Mouse (Mus musculus) liver, embryonic 15.5 days (tissue): ENCODE measurements around the gene Gm10134. TPM values are rescaled to one million over a fixed set of nuclear protein-coding genes. Genes with fewer than 3 reads are reported as not detected.

Source experiments
- ATAC-seq: fragments of 200-750 bp; cut with Nextera tagmentation; 2 replicates; pipeline ENCODE4 v1.8.0; 2017; ENCODE audit warnings: moderate number of reproducible peaks, mild to moderate bottlenecking, moderate library complexity; ENCODE audit not compliant: insufficient read depth
- H3K27ac ChIP-seq: fragments of 300-500 bp; sonication (generic); replicated peaks from 2 replicates; pipeline ENCODE4 v1.5.1; 2015; ENCODE audit warnings: mild to moderate bottlenecking, inconsistent platforms
- H3K27me3 ChIP-seq: fragments of 300-500 bp; sonication (generic); 2 replicates; pipeline ENCODE4 v1.6.1; 2015; ENCODE audit warnings: mild to moderate bottlenecking, inconsistent platforms
- H3K36me3 ChIP-seq: fragments of 300-500 bp; sonication (generic); replicated peaks from 2 replicates; pipeline ENCODE4 v1.6.1; 2015; ENCODE audit warnings: moderate library complexity, mild to moderate bottlenecking, inconsistent platforms
- H3K4me1 ChIP-seq: fragments of 300-500 bp; sonication (generic); replicated peaks from 2 replicates; pipeline ENCODE4 v1.6.1; 2015; ENCODE audit warnings: inconsistent platforms
- H3K4me2 ChIP-seq: fragments of 300-500 bp; sonication (generic); 2 replicates; pipeline ENCODE4 v1.6.1; 2015; ENCODE audit warnings: moderate library complexity, mild to moderate bottlenecking, inconsistent platforms
- H3K4me3 ChIP-seq: fragments of 300-500 bp; sonication (generic); replicated peaks from 2 replicates; pipeline ENCODE4 v1.5.1; 2015; ENCODE audit warnings: mild to moderate bottlenecking, inconsistent platforms
- H3K9ac ChIP-seq: fragments of 300-500 bp; sonication (generic); 2 replicates; pipeline ENCODE4 v1.6.1; 2015; ENCODE audit warnings: moderate library complexity, mild to moderate bottlenecking, inconsistent platforms
- H3K9me3 ChIP-seq: fragments of 300-500 bp; sonication (generic); replicated peaks from 2 replicates; pipeline ENCODE4 v1.6.1; 2016; ENCODE audit warnings: inconsistent platforms
- WGBS: fragments of 180-500 bp; shearing (Covaris S2); methylation state at CpG from one replicate; pipeline ENCODE4 v1.1.7; 2015; ENCODE audit warnings: mixed read lengths; ENCODE audit not compliant: insufficient replicate concordance; 5-methylcytosine and 5-hydroxymethylcytosine counted together
- polyA plus RNA-seq: library from polyadenylated mRNA; unstranded; fragments of >200 nt; fragmentation: Nextera tagmentation; extraction: Ambion mirVana; gene quantifications from 2 replicates; pipeline ENCODE4 v1.2.1, GENCODE M21; 2015

Gene Gm10134
- polyA plus RNA-seq, 1 experiment from 2014 or later, result 0.82 TPM

- Histone ChIP-seq H3K4me1 (peaks cover 19% of the 10 kb centered on the region), H3K9me3 (no peaks in the 10 kb centered on the region), H3K9ac (no peak overlapping the region), H3K4me2 (no peak overlapping the region), H3K36me3 (no peaks in the 10 kb centered on the region), H3K27ac (no peak overlapping the region), H3K27me3 (no peaks in the 10 kb centered on the region), H3K4me3 (no peak overlapping the region)
- WGBS, result 78% methylated on average over 8 of the region's 8 CpGs
- no peak for ATAC-seq
Measured at GRCm38 (mm10) chr2:28543894-28544293, 38.0 kb downstream of the Gm10134 start.

- no peaks in the 10 kb centered on the region for H3K27me3 ChIP-seq
- no peak overlapping the region for H3K27ac ChIP-seq
- H3K4me1 ChIP-seq, result peaks cover 4% of the 10 kb centered on the region; the same call in 1 of the 2 replicates
- no peaks in the 10 kb centered on the region for H3K36me3 ChIP-seq
- ATAC-seq, result no peak
- H3K4me3 ChIP-seq, result no peak overlapping the region
- no peak overlapping the region for H3K9ac ChIP-seq
- H3K4me2 ChIP-seq, result no peak overlapping the region
- H3K9me3 ChIP-seq, result no peaks in the 10 kb centered on the region
Measured at GRCm38 (mm10) chr2:28545976-28546375, 40.1 kb downstream of the Gm10134 start.

GRCm38 (mm10) chr2:28546560-28546959, 40.7 kb downstream of the Gm10134 start:
- Histone ChIP-seq H3K4me2 (no peak overlapping the region), H3K27ac (no peak overlapping the region), H3K27me3 (no peaks in the 10 kb centered on the region), H3K4me1 (0 out of 2 replicates have a peak, but pooled peaks cover 7% of the 10 kb centered on the region), H3K36me3 (no peaks in the 10 kb centered on the region), H3K9me3 (no peaks in the 10 kb centered on the region), H3K4me3 (no peak overlapping the region), H3K9ac (no peak overlapping the region)
- ATAC-seq, result no peak
- 62% methylated on average over 6 of the region's 6 CpGs for whole genome bisulfite sequencing

- no peak overlapping the region for H3K9ac ChIP-seq
- no peaks in the 10 kb centered on the region for H3K9me3 ChIP-seq
- no peak overlapping the region for H3K4me2 ChIP-seq
- H3K36me3 ChIP-seq, result no peaks in the 10 kb centered on the region
- H3K4me1 ChIP-seq, result 0 out of 2 replicates have a peak, but pooled peaks cover 7% of the 10 kb centered on the region
- no peaks in the 10 kb centered on the region for H3K27me3 ChIP-seq
- no peak for ATAC-seq
- 37% methylated on average over 11 of the region's 11 CpGs for WGBS
- H3K4me3 ChIP-seq, result no peak overlapping the region
- no peak overlapping the region for H3K27ac ChIP-seq
Measured at GRCm38 (mm10) chr2:28547237-28548172, 41.6 kb downstream of the Gm10134 start.

GRCm38 (mm10) chr2:28549157-28549556, 43.3 kb downstream of the Gm10134 start:
- no peak overlapping the region for H3K4me3 ChIP-seq
- no peak overlapping the region for H3K9ac ChIP-seq
- no peak overlapping the region for H3K4me2 ChIP-seq
- no peak for ATAC-seq
- H3K27me3 ChIP-seq, result no peaks in the 10 kb centered on the region
- 74% methylated on average over 13 of the region's 13 CpGs for whole genome bisulfite sequencing
- no peaks in the 10 kb centered on the region for H3K9me3 ChIP-seq
- H3K27ac ChIP-seq, result no peak overlapping the region
- H3K4me1 ChIP-seq, result 0 out of 2 replicates have a peak, but pooled peaks cover 7% of the 10 kb centered on the region
- no peaks in the 10 kb centered on the region for H3K36me3 ChIP-seq

GRCm38 (mm10) chr2:28552301-28552700, 46.4 kb downstream of the Gm10134 start:
- H3K4me1 ChIP-seq, result 0 out of 2 replicates have a peak, but pooled peaks cover 7% of the 10 kb centered on the region
- no peaks in the 10 kb centered on the region for H3K36me3 ChIP-seq
- H3K4me3 ChIP-seq, result no peak overlapping the region
- no peaks in the 10 kb centered on the region for H3K27me3 ChIP-seq
- ATAC-seq, result no peak
- no peak overlapping the region for H3K9ac ChIP-seq
- H3K27ac ChIP-seq, result no peak overlapping the region
- no peaks in the 10 kb centered on the region for H3K9me3 ChIP-seq
- H3K4me2 ChIP-seq, result no peak overlapping the region
- WGBS, result 75% methylated on average over 5 of the region's 5 CpGs

Other genes with a start within 250 kb of the Gm10134 start
- gene Ppp1r26, start 59.3 kb upstream of the Gm10134 start, polyA plus RNA-seq, result 0.13 and 0.14 TPM in 2 replicates
- gene 1700007K13Rik, start 39.8 kb upstream of the Gm10134 start, polyA plus RNA-seq, result not detected in 2 replicates
- gene Mrps2, start 38.0 kb upstream of the Gm10134 start, polyA plus RNA-seq, result 23.5 and 23.7 TPM in 2 replicates
- 0.50 and 0.60 TPM in 2 replicates for gene Gbgt1, start 9.2 kb upstream of the Gm10134 start, polyA plus RNA-seq
- gene Ralgds, start 7.0 kb downstream of the Gm10134 start, polyA plus RNA-seq, result 1.8 and 2.2 TPM in 2 replicates
- gene Cel, start 57.3 kb downstream of the Gm10134 start, polyA plus RNA-seq, result 0.45 and 5.1 TPM in 2 replicates
- 12.6 and 14.3 TPM in 2 replicates for gene Gtf3c5, start 77.7 kb downstream of the Gm10134 start, polyA plus RNA-seq
- gene Gfi1b, start 115.9 kb downstream of the Gm10134 start, polyA plus RNA-seq, result 88.2 and 91.9 TPM in 2 replicates
- 8.9 and 10.0 TPM in 2 replicates for gene Tsc1, start 135.1 kb downstream of the Gm10134 start, polyA plus RNA-seq
- 2.5 and 2.9 TPM in 2 replicates for gene Spaca9, start 193.6 kb downstream of the Gm10134 start, polyA plus RNA-seq
- gene Ak8, start 194.1 kb downstream of the Gm10134 start, polyA plus RNA-seq, result 0.45 and 0.61 TPM in 2 replicates